Mouse (Mus musculus): ENCODE data around the gene Gadl1. TPM values are rescaled to one million over a fixed set of nuclear protein-coding genes. Genes with fewer than 3 reads are reported as not detected.
"Not testable (repeated sequence)": the region's sequence is repeated elsewhere in the genome, so short reads cannot be mapped to it uniquely, and the experiment has no call there.

Gene Gadl1
- polyA plus RNA-seq, 1 experiment, result not detected

DNA sequence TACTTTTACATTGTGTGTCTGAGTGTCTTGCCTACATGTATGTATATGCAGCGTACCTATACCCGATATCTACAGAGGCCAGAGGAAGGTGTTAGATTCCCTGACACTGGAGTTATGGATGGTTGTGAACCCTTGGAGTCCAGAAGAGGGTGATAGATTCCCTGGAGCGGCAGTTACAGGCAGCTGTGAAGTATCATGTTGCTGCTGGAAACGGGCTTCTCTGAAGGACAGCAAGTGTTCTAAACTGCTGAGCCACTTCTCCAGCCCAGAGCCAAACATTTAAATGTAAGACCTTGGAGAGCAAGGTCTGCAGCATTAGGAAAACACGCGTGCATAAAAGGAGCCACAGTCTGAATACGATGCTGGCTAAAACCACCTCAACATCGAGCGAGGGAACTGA, 107.0 kb downstream of the Gadl1 start:
- 71% methylated on average over 9 of the region's 9 CpGs for WGBS
- TF ChIP-seq POLR2A (IDR thresholded peaks at IDR 0.05; ENCODE audit: low read depth, low read length) (no peak), CTCF (IDR thresholded peaks at IDR 0.05; ENCODE audit: extremely low read depth, insufficient read length, insufficient replicate concordance, low read depth, low read length) (no peak)
- H3K4me1 ChIP-seq (ENCODE audit: control insufficient read depth, insufficient read depth, insufficient read length, low read length), result no peaks in the 10 kb centered on the region
- H3K36me3 ChIP-seq (ENCODE audit: control insufficient read depth, insufficient read depth, low read length), result no peaks in the 10 kb centered on the region
- H3K4me3 ChIP-seq (ENCODE audit: low read depth, low read length), result no peak overlapping the region
- no peaks in the 10 kb centered on the region for H3K27me3 ChIP-seq (ENCODE audit: control insufficient read depth, insufficient read depth, low read length)
- H3K27ac ChIP-seq (ENCODE audit: insufficient read depth, low read depth, low read length), result no peak overlapping the region

DNA sequence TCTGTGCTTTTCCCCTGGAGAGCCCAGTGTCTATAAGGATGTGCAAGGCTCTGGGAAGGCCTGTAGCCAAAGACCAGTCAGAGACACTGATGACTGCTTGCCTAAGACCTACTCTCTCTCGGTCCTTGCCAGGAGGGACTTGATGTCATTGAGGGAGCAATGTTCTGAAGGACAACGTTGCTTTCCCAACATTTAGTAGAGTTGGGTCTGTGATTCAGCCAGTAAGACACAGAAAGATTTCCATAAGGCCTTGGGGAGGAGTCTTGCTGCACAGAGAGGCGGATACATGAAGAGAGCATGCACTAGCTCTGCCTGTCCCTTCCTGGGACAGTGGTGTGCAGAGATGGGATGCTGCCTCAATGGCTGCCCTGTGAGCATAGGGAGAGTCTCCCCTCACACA, 107.8 kb downstream of the Gadl1 start:
- no peak for TF ChIP-seq CTCF (IDR thresholded peaks at IDR 0.05; ENCODE audit: extremely low read depth, insufficient read length, insufficient replicate concordance, low read depth, low read length)
- no peak for TF ChIP-seq POLR2A (IDR thresholded peaks at IDR 0.05; ENCODE audit: low read depth, low read length)
- WGBS, result 78% methylated on average over 3 of the region's 3 CpGs
- no peaks in the 10 kb centered on the region for H3K36me3 ChIP-seq (ENCODE audit: control insufficient read depth, insufficient read depth, low read length)
- no peak overlapping the region for H3K27ac ChIP-seq (ENCODE audit: insufficient read depth, low read depth, low read length)
- no peaks in the 10 kb centered on the region for H3K27me3 ChIP-seq (ENCODE audit: control insufficient read depth, insufficient read depth, low read length)
- no peaks in the 10 kb centered on the region for H3K4me1 ChIP-seq (ENCODE audit: control insufficient read depth, insufficient read depth, insufficient read length, low read length)
- no peak overlapping the region for H3K4me3 ChIP-seq (ENCODE audit: low read depth, low read length)

DNA sequence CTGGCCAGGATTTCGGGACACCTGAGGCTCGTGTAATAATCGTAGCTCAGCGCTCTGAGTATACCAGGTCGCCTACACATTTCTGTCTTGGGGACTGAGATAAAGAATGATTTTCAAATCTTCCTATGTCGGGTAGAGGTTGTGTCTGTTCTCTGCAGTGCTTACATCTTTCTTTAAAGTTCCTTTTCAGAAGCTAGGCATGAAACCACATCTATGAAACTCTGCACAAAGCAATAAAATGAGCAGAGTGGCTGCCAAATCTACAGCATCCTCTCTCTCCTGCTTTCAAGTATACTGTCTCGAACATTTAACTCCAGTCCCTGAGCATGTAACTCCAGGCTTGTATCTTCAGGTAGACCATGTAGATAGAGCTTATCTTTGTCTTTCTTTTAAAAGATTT, 109.3 kb downstream of the Gadl1 start:
- WGBS, result 83% methylated on average over 7 of the region's 7 CpGs
- Histone ChIP-seq H3K4me1 (ENCODE audit: control insufficient read depth, insufficient read depth, insufficient read length, low read length) (no peaks in the 10 kb centered on the region), H3K27ac (ENCODE audit: insufficient read depth, low read depth, low read length) (no peak overlapping the region), H3K27me3 (ENCODE audit: control insufficient read depth, insufficient read depth, low read length) (no peaks in the 10 kb centered on the region), H3K36me3 (ENCODE audit: control insufficient read depth, insufficient read depth, low read length) (no peaks in the 10 kb centered on the region), H3K4me3 (ENCODE audit: low read depth, low read length) (no peak overlapping the region)
- TF ChIP-seq POLR2A (IDR thresholded peaks at IDR 0.05; ENCODE audit: low read depth, low read length) (no peak), CTCF (IDR thresholded peaks at IDR 0.05; ENCODE audit: extremely low read depth, insufficient read length, insufficient replicate concordance, low read depth, low read length) (no peak)

DNA sequence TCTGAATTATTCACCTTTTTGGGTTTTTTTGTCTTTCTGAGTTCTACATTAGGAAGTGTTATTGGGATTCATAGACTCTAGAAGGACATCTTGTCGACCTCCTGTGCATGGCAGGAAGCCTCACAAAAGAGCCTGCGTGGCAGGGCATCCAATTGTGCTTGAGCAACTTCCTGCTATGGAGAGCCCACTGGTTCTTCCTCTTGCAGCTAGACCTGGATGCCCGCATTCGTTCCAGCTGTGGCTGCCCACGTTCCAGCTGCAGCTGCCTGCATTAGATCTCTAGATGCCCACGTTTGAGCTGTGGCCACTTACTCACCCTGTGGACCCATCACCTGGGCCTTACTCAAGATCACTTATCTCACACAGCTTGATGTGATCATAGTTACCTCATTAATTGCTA, 116.1 kb downstream of the Gadl1 start:
- Histone ChIP-seq H3K27ac (ENCODE audit: insufficient read depth, low read depth, low read length) (no peak overlapping the region), H3K4me3 (ENCODE audit: low read depth, low read length) (no peak overlapping the region), H3K27me3 (ENCODE audit: control insufficient read depth, insufficient read depth, low read length) (no peaks in the 10 kb centered on the region), H3K36me3 (ENCODE audit: control insufficient read depth, insufficient read depth, low read length) (no peaks in the 10 kb centered on the region), H3K4me1 (ENCODE audit: control insufficient read depth, insufficient read depth, insufficient read length, low read length) (no peaks in the 10 kb centered on the region)
- WGBS, result 65% methylated on average over 6 of the region's 6 CpGs
- TF ChIP-seq POLR2A (IDR thresholded peaks at IDR 0.05; ENCODE audit: low read depth, low read length), result no peak
- no peak for TF ChIP-seq CTCF (IDR thresholded peaks at IDR 0.05; ENCODE audit: extremely low read depth, insufficient read length, insufficient replicate concordance, low read depth, low read length)

DNA sequence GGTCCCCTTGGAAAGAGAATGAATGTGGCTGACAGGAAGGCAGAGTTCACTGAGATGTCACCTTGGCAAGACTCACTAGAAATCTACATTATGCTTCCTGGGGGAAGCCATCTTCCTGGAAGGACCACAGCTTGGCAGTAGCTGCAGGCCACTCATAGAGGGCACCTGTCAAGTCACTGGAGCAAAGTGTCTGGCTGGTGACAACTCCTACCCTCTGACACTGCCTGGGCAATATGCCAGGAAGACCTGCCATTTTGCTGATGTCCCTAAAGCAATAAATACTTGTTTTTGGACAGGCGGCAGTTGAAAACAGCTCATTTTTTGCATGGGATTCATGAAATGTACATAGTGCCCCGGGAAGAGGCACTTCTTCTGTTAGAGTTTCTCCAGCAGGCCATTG, 119.8 kb downstream of the Gadl1 start:
- TF ChIP-seq CTCF (IDR thresholded peaks at IDR 0.05; ENCODE audit: extremely low read depth, insufficient read length, insufficient replicate concordance, low read depth, low read length) (no peak), POLR2A (IDR thresholded peaks at IDR 0.05; ENCODE audit: low read depth, low read length) (no peak)
- H3K27me3 ChIP-seq (ENCODE audit: control insufficient read depth, insufficient read depth, low read length), result no peaks in the 10 kb centered on the region
- 88% methylated on average over 2 of the region's 2 CpGs for WGBS
- H3K27ac ChIP-seq (ENCODE audit: insufficient read depth, low read depth, low read length), result no peak overlapping the region
- H3K36me3 ChIP-seq (ENCODE audit: control insufficient read depth, insufficient read depth, low read length), result no peaks in the 10 kb centered on the region
- H3K4me1 ChIP-seq (ENCODE audit: control insufficient read depth, insufficient read depth, insufficient read length, low read length), result no peaks in the 10 kb centered on the region
- no peak overlapping the region for H3K4me3 ChIP-seq (ENCODE audit: low read depth, low read length)

DNA sequence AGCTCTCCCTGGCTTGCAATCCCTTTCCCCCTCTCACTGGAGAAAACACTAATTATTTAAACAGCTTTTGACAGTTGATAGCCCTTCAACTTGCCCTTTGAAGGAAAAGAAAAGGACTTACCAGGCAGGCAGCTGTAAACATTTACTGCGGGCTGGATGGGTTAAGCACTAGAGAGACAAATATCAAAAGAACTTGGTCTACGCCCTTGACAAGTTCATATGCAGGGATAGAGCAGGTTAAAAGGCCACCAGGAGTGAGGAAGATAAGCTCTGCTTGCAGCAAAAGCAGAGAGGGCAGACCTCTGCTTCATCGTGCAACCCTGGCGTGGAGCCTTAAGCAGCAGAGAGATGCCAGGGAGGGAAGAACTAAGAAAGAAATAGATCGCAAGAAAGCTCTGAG, 123.5 kb downstream of the Gadl1 start:
- Histone ChIP-seq H3K27ac (ENCODE audit: insufficient read depth, low read depth, low read length) (no peak overlapping the region), H3K36me3 (ENCODE audit: control insufficient read depth, insufficient read depth, low read length) (no peaks in the 10 kb centered on the region), H3K27me3 (ENCODE audit: control insufficient read depth, insufficient read depth, low read length) (no peaks in the 10 kb centered on the region), H3K4me3 (ENCODE audit: low read depth, low read length) (no peak overlapping the region), H3K4me1 (ENCODE audit: control insufficient read depth, insufficient read depth, insufficient read length, low read length) (no peaks in the 10 kb centered on the region)
- 35% methylated on average over 5 of the region's 5 CpGs for WGBS
- no peak for TF ChIP-seq CTCF (IDR thresholded peaks at IDR 0.05; ENCODE audit: extremely low read depth, insufficient read length, insufficient replicate concordance, low read depth, low read length)
- no peak for TF ChIP-seq POLR2A (IDR thresholded peaks at IDR 0.05; ENCODE audit: low read depth, low read length)

DNA sequence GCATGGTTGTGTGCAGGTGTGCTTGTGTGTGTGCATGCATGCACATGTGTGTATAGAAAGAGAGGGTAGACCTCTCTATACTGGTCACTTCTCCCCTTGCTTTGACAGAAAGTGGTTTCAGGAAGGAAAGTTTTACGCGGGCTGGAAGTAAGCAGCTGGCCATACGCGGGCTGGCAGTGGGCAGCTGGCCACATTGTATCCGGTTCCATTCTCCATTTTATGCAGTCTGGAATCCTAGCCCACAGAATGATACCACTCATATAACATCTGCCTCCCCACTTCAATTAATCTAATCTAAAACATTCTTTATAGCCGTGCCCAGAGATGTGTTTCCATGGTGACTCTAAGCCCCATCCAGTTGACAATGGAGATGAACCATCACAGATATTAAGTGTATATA, 129.0 kb downstream of the Gadl1 start:
- TF ChIP-seq CTCF (IDR thresholded peaks at IDR 0.05; ENCODE audit: extremely low read depth, insufficient read length, insufficient replicate concordance, low read depth, low read length) (no peak), POLR2A (IDR thresholded peaks at IDR 0.05; ENCODE audit: low read depth, low read length) (no peak)
- H3K36me3 ChIP-seq (ENCODE audit: control insufficient read depth, insufficient read depth, low read length), result no peaks in the 10 kb centered on the region
- H3K4me1 ChIP-seq (ENCODE audit: control insufficient read depth, insufficient read depth, insufficient read length, low read length), result no peaks in the 10 kb centered on the region
- H3K27ac ChIP-seq (ENCODE audit: insufficient read depth, low read depth, low read length), result no peak overlapping the region
- H3K27me3 ChIP-seq (ENCODE audit: control insufficient read depth, insufficient read depth, low read length), result no peaks in the 10 kb centered on the region; the same call in 1 of the 2 replicates
- H3K4me3 ChIP-seq (ENCODE audit: low read depth, low read length), result no peak overlapping the region
- 67% methylated on average over 6 of the region's 6 CpGs for WGBS

DNA sequence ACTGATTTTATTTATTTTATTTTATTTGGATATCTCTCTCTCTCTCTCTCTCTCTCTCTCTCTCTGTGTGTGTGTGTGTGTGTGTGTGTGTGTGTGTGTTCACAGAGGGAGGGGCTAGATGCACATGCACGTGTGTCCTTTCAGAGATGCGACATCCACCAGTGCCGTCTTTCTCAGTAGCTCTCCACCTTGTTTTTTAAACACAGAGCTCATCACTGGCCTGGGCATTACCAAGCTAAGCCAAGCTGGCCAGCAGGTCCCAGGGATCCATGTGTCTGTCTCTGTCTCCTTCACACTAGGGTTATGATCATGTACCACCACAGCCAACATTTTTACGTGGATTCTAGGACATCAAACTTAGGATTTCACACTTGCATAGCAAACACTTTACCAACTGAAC, 130.7 kb downstream of the Gadl1 start:
- no peak overlapping the region for H3K4me3 ChIP-seq (ENCODE audit: low read depth, low read length)
- H3K27me3 ChIP-seq (ENCODE audit: control insufficient read depth, insufficient read depth, low read length), result no peaks in the 10 kb centered on the region; the same call in 1 of the 2 replicates
- H3K36me3 ChIP-seq (ENCODE audit: control insufficient read depth, insufficient read depth, low read length), result no peaks in the 10 kb centered on the region
- no peaks in the 10 kb centered on the region for H3K4me1 ChIP-seq (ENCODE audit: control insufficient read depth, insufficient read depth, insufficient read length, low read length)
- WGBS, result 81% methylated on average over 4 of the region's 4 CpGs
- no peak for TF ChIP-seq CTCF (IDR thresholded peaks at IDR 0.05; ENCODE audit: extremely low read depth, insufficient read length, insufficient replicate concordance, low read depth, low read length)
- TF ChIP-seq POLR2A (IDR thresholded peaks at IDR 0.05; ENCODE audit: low read depth, low read length), result no peak
- no peak overlapping the region for H3K27ac ChIP-seq (ENCODE audit: insufficient read depth, low read depth, low read length)

DNA sequence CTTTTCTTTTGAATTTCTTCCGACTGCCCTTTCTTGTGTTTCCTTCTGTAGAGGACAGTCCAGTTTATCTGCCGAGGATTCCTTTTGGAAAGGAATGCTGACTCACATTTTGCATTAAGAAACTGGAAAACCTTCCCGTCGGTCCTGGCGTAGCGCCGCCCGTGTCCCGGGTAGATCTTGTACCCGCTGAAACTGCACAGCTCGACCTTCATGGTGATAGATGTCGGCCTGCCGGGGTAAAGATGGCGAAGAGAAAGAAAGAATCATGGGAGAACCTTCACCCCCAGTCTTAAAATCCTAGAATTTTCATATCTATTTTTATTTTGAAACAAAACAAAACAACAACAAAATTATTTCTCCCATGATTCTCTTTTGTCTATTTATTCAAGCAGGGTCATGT, 131.6 kb downstream of the Gadl1 start:
- 92% methylated on average over 14 of the region's 14 CpGs for WGBS
- not testable (repeated sequence) for H3K27ac ChIP-seq (ENCODE audit: insufficient read depth, low read depth, low read length); H3K36me3 ChIP-seq (ENCODE audit: control insufficient read depth, insufficient read depth, low read length); H3K27me3 ChIP-seq (ENCODE audit: control insufficient read depth, insufficient read depth, low read length); H3K4me3 ChIP-seq (ENCODE audit: low read depth, low read length); H3K4me1 ChIP-seq (ENCODE audit: control insufficient read depth, insufficient read depth, insufficient read length, low read length)
